Mouse (Mus musculus) hindbrain, embryonic 13.5 days (tissue): ENCODE results near the gene Cited1. TPM values are rescaled to one million over a fixed set of nuclear protein-coding genes. Genes with fewer than 3 reads are reported as not detected.

Experiments
- microRNA-seq: library from miRNA; unstranded; fragments of <30 nt; microRNA quantifications from one replicate; pipeline ENCODE4, GENCODE M21; 2016
- polyA plus RNA-seq: library from polyadenylated mRNA; unstranded; fragments of >200 nt; fragmentation: Nextera tagmentation; extraction: Ambion mirVana; gene quantifications from 2 replicates; pipeline ENCODE4 v1.2.1, GENCODE M21; 2015

Cited1 gene
- polyA plus RNA-seq, 1 experiment from 2014 or later: 10.1 TPM

Small RNA genes within 50 kb of the gene (microRNA-seq; reads per million reads assigned to microRNA genes)
- not detected for gene Gm26318

Other genes starting within 250 kb of the Cited1 start
- gene Rtl5, start 180.9 kb downstream of the Cited1 start, polyA plus RNA-seq: 4.7 and 7.1 TPM in 2 replicates
- 82.0 and 83.3 TPM in 2 replicates for gene Pin4, start 132.7 kb downstream of the Cited1 start, polyA plus RNA-seq
- 2.4 and 2.7 TPM in 2 replicates for gene Ercc6l, start 95.1 kb downstream of the Cited1 start, polyA plus RNA-seq
- 440 and 450 TPM in 2 replicates for gene Rps4x, start 62.8 kb downstream of the Cited1 start, polyA plus RNA-seq